Mouse (Mus musculus): ENCODE measurements around the gene Prkd3. TPM values are rescaled to one million over a fixed set of nuclear protein-coding genes. Genes with fewer than 3 reads are reported as not detected.
A peak's percentile ranks its signal among the peaks of the same experiment; 100 is the strongest.

Prkd3 gene
- polyA plus RNA-seq, 1 experiment from 2014 or later = 34.4 TPM

DNA sequence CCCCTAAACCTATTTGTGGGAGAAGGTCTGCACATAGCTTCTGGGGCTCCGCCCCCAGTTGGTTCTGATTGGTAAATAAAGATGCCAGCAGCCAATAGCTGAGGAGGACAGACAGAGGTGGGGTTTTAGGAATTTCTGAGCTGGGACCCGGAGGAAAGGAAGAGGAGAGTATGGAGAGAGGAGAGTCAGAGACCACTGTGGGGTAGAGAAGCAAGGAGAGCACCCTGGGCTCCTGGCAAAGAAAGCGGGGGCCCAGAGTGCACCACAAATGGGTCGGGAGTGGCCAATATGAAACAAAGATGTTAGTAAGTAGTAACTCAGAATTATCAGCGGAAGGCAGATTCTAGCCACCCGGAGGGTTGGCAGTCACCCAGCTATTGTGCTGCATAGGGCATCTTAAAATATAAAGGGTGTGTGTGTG, 107.7 kb downstream of the Prkd3 start:
- Histone ChIP-seq H3K36me3 (no peaks in the 10 kb centered on the region; the same call in 1 of the 2 replicates), H3K27ac (peak overlapping the region; percentile 64), H3K27me3 (ENCODE audit: insufficient read depth, poor library complexity, severe bottlenecking) (no peaks in the 10 kb centered on the region), H3K9me3 (no peaks in the 10 kb centered on the region), H3K4me1 (replicated peaks) (peaks cover 19% of the 10 kb centered on the region), H3K4me3 (peak overlapping the region; percentile 44)
- peak; percentile 38 for DNase-seq (ENCODE audit: low spot score)
- 35% methylated on average over 6 of the region's 6 CpGs for WGBS

DNA sequence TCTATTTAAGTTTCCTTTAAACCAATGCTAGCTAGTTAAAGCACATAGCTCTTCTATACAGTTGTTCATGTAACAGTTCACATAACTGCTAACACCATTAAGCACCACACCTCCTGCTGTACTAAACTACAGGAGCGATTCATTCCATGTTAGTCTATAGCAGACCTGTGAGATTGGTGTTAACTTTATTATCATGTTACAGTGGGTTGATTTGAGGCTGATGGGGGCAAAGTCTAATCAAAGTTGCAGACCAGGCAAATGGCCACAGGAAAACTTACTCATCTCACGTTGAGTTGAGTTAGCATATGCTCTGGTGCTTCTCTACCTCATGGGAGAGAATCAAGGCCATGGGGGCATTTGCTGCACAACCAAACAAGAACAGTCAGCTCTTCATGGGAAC, 111.2 kb downstream of the Prkd3 start:
- Histone ChIP-seq H3K36me3 (no peaks in the 10 kb centered on the region), H3K27ac (no peak overlapping the region), H3K27me3 (ENCODE audit: insufficient read depth, poor library complexity, severe bottlenecking) (no peaks in the 10 kb centered on the region), H3K4me1 (replicated peaks) (0 out of 2 replicates have a peak, but pooled peaks cover 5% of the 10 kb centered on the region), H3K4me3 (no peak overlapping the region), H3K9me3 (no peaks in the 10 kb centered on the region)
- WGBS = 74% methylated on average over 2 of the region's 2 CpGs
- DNase-seq (ENCODE audit: low spot score) = no peak

DNA sequence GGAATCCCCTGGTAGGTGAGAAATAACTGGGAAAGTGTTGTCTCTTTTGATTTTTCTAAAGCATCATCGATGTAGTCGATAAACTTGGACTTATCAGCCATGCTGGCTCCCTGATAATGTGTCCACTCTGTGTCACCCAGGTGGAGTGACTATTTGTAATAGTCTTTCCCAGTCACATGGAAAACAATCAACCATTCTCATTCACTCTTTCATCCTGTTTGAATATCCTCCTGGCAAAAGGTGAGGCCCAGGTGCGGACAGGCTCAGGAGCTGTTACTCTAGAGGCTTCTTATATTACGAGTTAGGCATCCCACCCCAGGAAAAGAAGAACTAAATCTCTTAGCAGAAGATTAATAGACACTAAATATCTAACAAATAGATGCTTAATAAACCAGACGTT, 113.7 kb downstream of the Prkd3 start, which contains the start of gene Sult6b1:
Gene Sult6b1 (minus strand): TSS at position 101 of the 400 bp plus-strand sequence.
- DNase-seq (ENCODE audit: low spot score) = no peak
- H3K9me3 ChIP-seq = no peaks in the 10 kb centered on the region
- H3K36me3 ChIP-seq = no peaks in the 10 kb centered on the region
- H3K4me1 ChIP-seq (replicated peaks) = no peaks in the 10 kb centered on the region
- WGBS = 85% methylated on average over 5 of the region's 5 CpGs
- H3K4me3 ChIP-seq = no peak within 1 kb of the TSS
- H3K27me3 ChIP-seq (ENCODE audit: insufficient read depth, poor library complexity, severe bottlenecking) = no peaks in the 10 kb centered on the region
- no peak within 1 kb of the TSS for H3K27ac ChIP-seq

DNA sequence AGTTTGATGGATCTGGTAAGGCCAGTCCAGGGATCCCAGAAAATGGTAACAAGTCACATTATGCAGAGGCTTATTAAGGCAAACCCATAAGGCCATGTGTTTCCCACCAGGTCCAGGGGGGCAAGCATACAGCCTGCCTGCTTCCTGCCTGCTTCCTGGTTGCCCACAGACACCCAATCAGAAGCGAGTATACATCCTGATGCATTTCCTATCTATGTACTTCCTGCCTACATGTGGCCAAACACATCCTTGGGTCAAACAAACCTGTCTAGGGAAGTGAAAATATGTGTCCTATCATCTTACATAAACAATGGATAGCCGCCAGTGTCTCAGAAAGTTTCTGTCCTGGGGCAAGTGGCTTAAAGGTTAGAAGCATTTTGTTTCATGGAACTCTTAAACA, 117.5 kb downstream of the Prkd3 start:
- Histone ChIP-seq H3K27me3 (ENCODE audit: insufficient read depth, poor library complexity, severe bottlenecking) (no peaks in the 10 kb centered on the region), H3K27ac (no peak overlapping the region), H3K4me1 (replicated peaks) (no peaks in the 10 kb centered on the region), H3K36me3 (no peaks in the 10 kb centered on the region), H3K4me3 (no peak overlapping the region), H3K9me3 (no peaks in the 10 kb centered on the region)
- DNase-seq (ENCODE audit: low spot score) = no peak
- 83% methylated on average over 2 of the region's 2 CpGs for WGBS

Other genes with a start within 250 kb of the Prkd3 start
- gene Heatr5b, start 185.5 kb downstream of the Prkd3 start, polyA plus RNA-seq (2016; fragmentation: Nextera tagmentation; extraction: Ambion mirVana) = 14.9 and 16.0 TPM in 2 replicates
- 34.3 and 36.2 TPM in 2 replicates for gene Gpatch11, start 185.2 kb downstream of the Prkd3 start, polyA plus RNA-seq (2016; fragmentation: Nextera tagmentation; extraction: Ambion mirVana)
- 4.9 and 5.2 TPM in 2 replicates for gene Eif2ak2, start 138.2 kb downstream of the Prkd3 start, polyA plus RNA-seq (2016; fragmentation: Nextera tagmentation; extraction: Ambion mirVana)
- gene Sult6b1, start 113.8 kb downstream of the Prkd3 start, polyA plus RNA-seq (2016; fragmentation: Nextera tagmentation; extraction: Ambion mirVana) = 0.17 TPM in 1 of 2 replicates, not detected in the other
- 111 and 118 TPM in 2 replicates for gene Cebpzos, start 104.3 kb downstream of the Prkd3 start, polyA plus RNA-seq (2016; fragmentation: Nextera tagmentation; extraction: Ambion mirVana)
- gene Cebpz, start 83.8 kb downstream of the Prkd3 start, polyA plus RNA-seq (2016; fragmentation: Nextera tagmentation; extraction: Ambion mirVana) = 39.5 and 50.2 TPM in 2 replicates
- gene Ndufaf7, start 83.7 kb downstream of the Prkd3 start, polyA plus RNA-seq (2016; fragmentation: Nextera tagmentation; extraction: Ambion mirVana) = 46.6 and 58.2 TPM in 2 replicates
- gene Qpct, start 31.1 kb upstream of the Prkd3 start, polyA plus RNA-seq (2016; fragmentation: Nextera tagmentation; extraction: Ambion mirVana) = 4.6 and 5.1 TPM in 2 replicates